Mouse (Mus musculus) brown adipose tissue, adult 24 weeks (tissue): ENCODE data around the gene Jaml. TPM values are rescaled to one million over a fixed set of nuclear protein-coding genes. Genes with fewer than 3 reads are reported as not detected.
"Not testable (repeated sequence)": the region's sequence is repeated elsewhere in the genome, so short reads cannot be mapped to it uniquely, and the experiment has no call there.

Experiments used
- H3K27ac ChIP-seq: fragments of 200-500 bp; replicated peaks from 2 replicates; pipeline ENCODE4 v1.5.1; 2012; ENCODE audit warnings: low read depth, mild to moderate bottlenecking, low read length
- H3K4me1 ChIP-seq: fragments of 200-500 bp; 2 replicates; pipeline ENCODE4 v1.6.1; 2012; ENCODE audit warnings: low read length, mixed read lengths; ENCODE audit not compliant: control insufficient read depth, insufficient read depth, insufficient read length
- H3K4me3 ChIP-seq: fragments of 200-500 bp; 2 replicates; pipeline ENCODE4 v1.5.1; 2012; ENCODE audit warnings: low read depth, mild to moderate bottlenecking, low read length, moderate library complexity; ENCODE audit not compliant: insufficient read depth
- polyA plus RNA-seq: library from polyadenylated mRNA; stranded (reverse); fragments of >200 nt; gene quantifications from 2 replicates; pipeline ENCODE4 v1.2.4, GENCODE M21; 2012; ENCODE audit not compliant: missing spikeins, insufficient read depth, insufficient read length

The Jaml gene
- polyA plus RNA-seq = not detected in 2 replicates

GRCm38 (mm10) chr9:45079011-45079410 is at the start of gene Jaml:
Jaml (plus strand) TSS chr9:45079183.
- no peaks in the 10 kb centered on the region for H3K4me1 ChIP-seq
- H3K4me3 ChIP-seq = no peak within 1 kb of the TSS
- no peak within 1 kb of the TSS for H3K27ac ChIP-seq

- Histone ChIP-seq H3K4me3 (no peak overlapping the region), H3K4me1 (no peaks in the 10 kb centered on the region), H3K27ac (no peak overlapping the region)
Observed at GRCm38 (mm10) chr9:45030341-45030740, 48.6 kb upstream of the Jaml start.

GRCm38 (mm10) chr9:45032261-45032660 is 46.7 kb upstream of the Jaml start:
- H3K27ac ChIP-seq = no peak overlapping the region
- H3K4me1 ChIP-seq = no peaks in the 10 kb centered on the region
- H3K4me3 ChIP-seq = no peak overlapping the region

DNA sequence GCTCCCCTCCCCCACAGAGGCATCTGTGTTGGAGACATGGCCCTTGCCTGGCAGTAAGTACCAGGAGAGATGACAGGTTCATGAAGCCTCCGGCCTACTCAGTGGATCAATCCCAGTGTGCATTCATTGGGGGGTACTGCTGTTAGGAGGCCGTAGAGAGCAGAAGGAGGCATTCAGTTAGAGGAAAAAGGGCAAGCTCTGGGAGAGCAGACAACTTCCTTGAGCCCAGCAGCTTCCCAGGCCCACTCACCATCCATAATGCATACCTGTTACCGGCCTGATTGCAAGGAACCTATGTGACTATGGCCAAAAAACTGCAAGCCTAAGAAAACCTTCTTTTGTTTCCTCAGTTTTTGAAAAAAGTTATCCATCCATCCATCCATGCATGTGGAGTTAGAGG is 44.5 kb upstream of the Jaml start:
- Histone ChIP-seq H3K4me1 (no peaks in the 10 kb centered on the region), H3K4me3 (no peak overlapping the region), H3K27ac (no peak overlapping the region)

- not testable (repeated sequence) for H3K4me1 ChIP-seq
Observed at GRCm38 (mm10) chr9:45037803-45038202, 41.2 kb upstream of the Jaml start.

GRCm38 (mm10) chr9:45039499-45039898 is 39.5 kb upstream of the Jaml start, which contains the start of gene Mpzl2:
Mpzl2 (plus strand) TSS chr9:45039799.
- Histone ChIP-seq H3K27ac (peak within 1 kb of the TSS; percentile 74), H3K4me3 (peak within 1 kb of the TSS; percentile 46), H3K4me1 (no peaks in the 10 kb centered on the region)

More at GRCm38 (mm10) chr9:45037803-45038202, 41.2 kb upstream of the Jaml start:
- not testable (repeated sequence) for H3K4me3 ChIP-seq, H3K27ac ChIP-seq

- H3K4me1 ChIP-seq = no peaks in the 10 kb centered on the region
- H3K4me3 ChIP-seq = peak overlapping the region; percentile 46
- H3K27ac ChIP-seq = peak overlapping the region; percentile 74
Observed at GRCm38 (mm10) chr9:45040066-45040845, 38.7 kb upstream of the Jaml start.

DNA sequence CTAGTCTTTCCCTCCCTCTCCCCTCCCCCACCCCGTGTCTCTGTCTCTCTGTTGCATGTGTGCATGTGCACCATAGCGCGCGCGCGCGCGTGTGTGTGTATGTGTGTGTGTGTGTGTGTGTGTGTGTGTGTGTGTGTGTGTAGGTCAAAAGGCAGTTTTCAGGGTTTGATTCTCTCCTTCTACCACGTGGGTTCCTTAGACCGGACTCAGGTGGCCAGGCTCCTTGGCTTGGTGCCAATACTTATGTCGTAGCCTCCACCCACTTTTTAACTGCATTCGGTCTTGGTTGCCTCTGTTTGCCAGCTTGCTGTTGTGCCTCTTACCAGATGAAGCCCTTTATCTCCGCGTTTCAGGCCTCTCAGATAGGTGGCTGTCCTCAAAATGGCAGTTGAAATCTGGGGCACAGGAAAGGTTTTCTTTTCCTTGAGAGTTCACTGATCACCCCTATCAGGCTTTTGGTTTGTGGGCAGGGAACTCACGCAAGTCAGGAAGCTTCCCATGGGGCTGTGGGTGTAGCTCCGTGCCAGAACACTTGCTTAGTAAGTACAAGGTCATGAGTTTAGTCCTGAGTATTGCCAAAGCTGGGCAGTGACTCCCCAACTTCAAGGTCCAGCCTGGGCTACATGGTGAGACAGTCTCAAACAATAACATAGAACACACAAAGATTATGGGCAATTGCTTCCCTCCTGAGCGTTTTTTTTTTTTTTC is 37.7 kb upstream of the Jaml start:
- H3K27ac ChIP-seq = peak overlapping the region; percentile 94
- H3K4me1 ChIP-seq = no peaks in the 10 kb centered on the region
- peak overlapping the region; percentile 29 for H3K4me3 ChIP-seq

DNA sequence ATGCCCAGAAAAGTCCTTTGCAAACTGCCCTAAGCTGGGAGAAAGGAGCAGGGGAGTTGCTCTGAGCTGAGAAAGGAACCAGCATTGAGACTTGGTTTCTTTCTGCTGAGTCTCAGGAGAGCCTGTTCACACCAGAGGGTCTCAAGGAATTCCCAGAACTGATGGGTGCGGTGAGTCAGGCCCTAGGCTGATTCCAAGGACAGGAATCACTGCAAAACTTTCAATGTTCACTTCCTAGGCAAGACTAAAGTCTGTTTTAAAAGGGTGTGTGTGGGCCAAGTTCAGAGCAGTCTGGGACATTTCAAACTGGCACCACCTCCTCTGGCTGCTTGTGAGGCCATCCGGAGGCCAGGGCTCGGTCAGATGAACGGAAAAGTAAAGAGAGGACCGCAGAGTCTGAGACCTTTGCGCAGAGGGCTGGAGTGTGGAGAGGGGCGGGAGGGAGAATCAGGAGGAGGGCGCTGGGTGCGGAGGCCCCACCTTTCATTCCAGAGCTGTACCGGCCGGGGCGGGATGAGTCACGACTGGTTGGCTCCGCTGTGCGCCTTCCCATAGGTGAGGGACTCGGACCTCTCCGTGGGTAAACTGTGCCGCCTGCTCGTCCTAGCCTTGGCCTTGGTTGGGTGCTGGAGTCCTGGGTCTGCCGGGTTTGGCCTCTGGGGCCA is 36.8 kb upstream of the Jaml start:
- Histone ChIP-seq H3K4me3 (peak overlapping the region; percentile 57), H3K4me1 (no peaks in the 10 kb centered on the region), H3K27ac (peak overlapping the region; percentile 85)

- Histone ChIP-seq H3K27ac (no peak overlapping the region), H3K4me3 (peak overlapping the region; percentile 57), H3K4me1 (no peaks in the 10 kb centered on the region)
Observed at GRCm38 (mm10) chr9:45042947-45043346, 36.0 kb upstream of the Jaml start.

DNA sequence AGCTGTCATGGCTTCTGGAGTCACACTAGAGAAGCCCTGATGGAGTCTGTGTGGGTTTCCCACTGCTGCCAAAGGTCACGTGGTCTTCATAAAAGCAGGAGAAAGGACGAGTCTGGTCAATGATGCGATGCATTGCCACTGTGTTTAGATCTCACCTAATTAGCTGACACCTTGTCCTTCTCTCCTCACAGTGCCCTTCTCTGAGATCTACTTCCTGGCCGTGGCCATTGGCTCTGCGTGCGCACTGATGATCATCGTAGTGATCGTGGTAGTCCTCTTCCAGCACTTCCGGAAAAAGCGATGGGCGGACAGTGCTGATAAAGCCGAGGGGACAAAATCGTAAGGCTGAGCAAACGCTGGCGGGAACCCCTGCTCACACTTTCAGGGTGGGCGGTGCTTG is 32.0 kb upstream of the Jaml start:
- H3K4me1 ChIP-seq = no peaks in the 10 kb centered on the region
- no peak overlapping the region for H3K27ac ChIP-seq
- no peak overlapping the region for H3K4me3 ChIP-seq

DNA sequence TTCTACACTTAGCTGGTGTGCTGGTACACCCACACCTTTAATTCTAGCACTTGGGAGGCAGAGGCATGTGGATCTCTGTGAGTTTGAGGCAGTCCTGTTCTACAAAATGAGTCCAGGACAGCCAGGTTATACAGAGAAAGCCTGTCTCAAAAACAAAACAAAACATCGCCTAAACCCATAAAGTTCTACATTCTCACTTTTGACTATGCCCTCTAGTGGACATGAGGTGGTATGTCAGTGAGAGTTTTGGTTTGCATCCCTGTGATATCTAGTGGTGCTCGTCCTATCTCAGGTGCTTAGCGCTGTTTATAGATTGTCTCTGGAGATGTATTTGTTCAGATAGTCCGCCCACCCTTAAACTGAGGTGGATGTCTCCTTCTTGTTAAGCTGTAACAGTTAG is 30.5 kb upstream of the Jaml start:
- Histone ChIP-seq H3K27ac (no peak overlapping the region), H3K4me1 (no peaks in the 10 kb centered on the region), H3K4me3 (no peak overlapping the region)

GRCm38 (mm10) chr9:45049731-45050130 is 29.3 kb upstream of the Jaml start:
- Histone ChIP-seq H3K27ac (no peak overlapping the region), H3K4me1 (no peaks in the 10 kb centered on the region), H3K4me3 (no peak overlapping the region)

GRCm38 (mm10) chr9:45050301-45050700 is 28.7 kb upstream of the Jaml start:
- Histone ChIP-seq H3K27ac (no peak overlapping the region), H3K4me1 (no peaks in the 10 kb centered on the region), H3K4me3 (no peak overlapping the region)

DNA sequence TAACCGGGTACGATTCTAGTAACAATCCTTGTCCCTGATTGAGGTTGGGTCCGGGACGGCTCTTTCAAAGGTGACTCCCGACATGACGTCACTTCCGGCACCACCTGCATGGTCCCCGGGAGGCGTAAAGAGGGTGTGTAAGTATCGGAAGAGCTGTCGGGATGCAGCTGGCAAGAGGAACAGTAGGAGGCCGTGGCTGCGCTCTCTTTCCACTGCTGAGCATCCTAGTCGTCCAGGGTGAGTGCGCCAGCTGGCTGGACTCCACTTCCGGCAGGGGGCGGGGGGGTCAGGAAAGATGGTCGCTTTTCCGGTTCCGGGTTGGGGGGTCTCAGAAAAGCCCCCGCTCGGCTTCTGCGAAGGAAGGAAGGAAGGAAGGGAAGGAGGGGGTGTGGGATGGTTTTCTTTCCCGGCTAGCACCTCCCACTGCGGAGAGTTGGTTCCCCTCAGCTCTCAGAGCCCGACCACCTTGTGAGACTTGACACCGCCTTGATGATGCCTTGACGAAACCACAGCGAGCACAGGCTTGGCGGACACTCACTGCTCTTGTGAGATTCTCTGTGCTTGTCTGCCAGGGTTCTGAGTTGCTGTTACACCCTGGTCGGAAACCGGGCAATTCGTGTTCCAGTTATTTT is 23.8 kb upstream of the Jaml start, which contains the start of gene Mpzl3:
Gene Mpzl3, plus strand, starts transcription at position 105 of the 632 bp plus-strand sequence.
- Histone ChIP-seq H3K4me3 (peak within 1 kb of the TSS; percentile 73), H3K27ac (peak within 1 kb of the TSS; percentile 73), H3K4me1 (no peaks in the 10 kb centered on the region)
